Mouse (Mus musculus) mature B cell (primary cell): ENCODE measurements around the gene Tmem121.

Experiments used
- in situ Hi-C: fragments of 300-500 bp; cut with MboI; formaldehyde crosslinking; loops from 2 replicates; pipeline ENCODE4 v1.14.3; 2019

Gene Tmem121

DNA sequence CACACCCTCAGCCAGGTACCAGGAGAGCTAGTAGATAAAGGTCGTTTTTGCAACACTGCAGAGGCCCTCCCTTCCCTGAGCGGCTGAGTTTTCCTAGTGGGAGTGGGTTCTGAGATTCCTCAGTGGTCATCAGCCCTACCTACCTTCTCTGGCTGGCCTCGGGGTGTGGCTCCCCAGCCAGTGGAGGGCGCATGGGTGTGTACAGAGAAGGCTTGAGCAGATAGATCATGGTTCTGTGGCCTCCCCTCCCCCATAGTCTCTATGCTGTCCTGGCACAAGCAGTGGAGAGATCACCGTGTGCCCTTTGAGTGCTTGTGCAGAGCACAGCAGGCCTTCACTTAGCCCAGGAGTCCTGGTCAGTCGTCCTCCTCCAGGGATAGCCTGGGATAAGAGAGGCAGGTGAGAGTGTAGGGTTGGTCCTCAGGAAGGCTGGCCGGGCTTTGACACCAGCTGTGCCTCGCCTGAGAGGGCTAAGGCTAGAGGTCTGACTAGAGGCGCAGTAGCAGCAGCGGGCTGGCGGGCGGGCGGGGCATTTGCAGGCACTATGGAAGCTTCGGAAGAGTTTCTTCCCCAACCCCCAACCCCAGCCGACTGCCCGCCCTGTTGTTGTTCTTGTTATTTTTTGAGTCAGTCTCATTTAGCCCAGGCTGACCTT is 37.2 kb upstream of the Tmem121 start:
- in situ Hi-C loops, result loop anchor here (5.0 kb wide), 1 partner anchor 39 kb away; the partner anchor contains the start of gene Tmem121

DNA sequence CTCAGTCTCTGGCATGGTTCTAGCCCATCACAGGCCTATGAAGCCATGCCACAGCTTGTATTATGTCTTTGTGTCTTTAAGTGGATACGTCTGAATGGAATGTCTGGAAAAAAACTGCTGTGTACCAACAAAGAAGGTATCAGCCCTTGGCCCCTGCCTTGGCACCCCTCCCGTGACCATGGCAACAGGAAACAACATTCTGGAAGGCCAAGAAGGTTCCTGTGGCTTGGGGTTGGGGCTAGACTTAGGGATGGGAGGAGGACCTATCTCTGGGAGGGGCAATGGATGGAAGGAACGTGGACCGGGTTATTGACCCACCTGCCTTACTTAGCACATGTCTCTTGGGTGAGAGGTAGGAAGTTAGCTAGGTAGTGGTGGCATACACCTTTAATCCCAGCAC is 36.4 kb upstream of the Tmem121 start:
- in situ Hi-C loops, result loop anchor here (5.0 kb wide), 1 partner anchor 38 kb away; the partner anchor contains the start of gene Tmem121

- in situ Hi-C loops, result loop anchor here (5.0 kb wide), 1 partner anchor 37 kb away; the partner anchor contains the start of gene Tmem121
Observed at GRCm38 (mm10) chr12:113149896-113150295, 35.8 kb upstream of the Tmem121 start.

GRCm38 (mm10) chr12:113150591-113150990 is 35.1 kb upstream of the Tmem121 start:
- in situ Hi-C loops, result no loop called here

DNA sequence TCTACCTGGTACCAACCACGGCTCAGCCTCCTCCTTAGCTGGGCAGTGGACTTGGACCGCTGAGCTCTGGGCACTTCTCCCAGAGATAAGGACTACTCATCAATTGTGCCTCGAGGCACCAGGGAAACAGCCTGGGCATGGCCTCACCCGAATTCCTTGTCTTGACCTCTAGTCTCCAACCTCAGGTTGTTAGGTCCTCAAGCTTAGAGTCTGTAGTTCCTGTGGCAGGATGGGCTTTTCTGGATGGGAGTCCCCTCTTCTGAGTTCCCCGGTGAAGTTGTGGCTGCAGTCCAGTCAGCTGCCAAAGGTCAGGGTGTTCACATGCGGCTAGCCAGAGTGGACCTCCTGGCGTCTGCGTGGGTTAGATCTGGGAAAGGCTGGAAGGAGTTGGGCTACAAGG is 34.7 kb upstream of the Tmem121 start:
- in situ Hi-C loops, result no loop called here

GRCm38 (mm10) chr12:113151661-113152271 is 34.0 kb upstream of the Tmem121 start:
- in situ Hi-C loops, result no loop called here

DNA sequence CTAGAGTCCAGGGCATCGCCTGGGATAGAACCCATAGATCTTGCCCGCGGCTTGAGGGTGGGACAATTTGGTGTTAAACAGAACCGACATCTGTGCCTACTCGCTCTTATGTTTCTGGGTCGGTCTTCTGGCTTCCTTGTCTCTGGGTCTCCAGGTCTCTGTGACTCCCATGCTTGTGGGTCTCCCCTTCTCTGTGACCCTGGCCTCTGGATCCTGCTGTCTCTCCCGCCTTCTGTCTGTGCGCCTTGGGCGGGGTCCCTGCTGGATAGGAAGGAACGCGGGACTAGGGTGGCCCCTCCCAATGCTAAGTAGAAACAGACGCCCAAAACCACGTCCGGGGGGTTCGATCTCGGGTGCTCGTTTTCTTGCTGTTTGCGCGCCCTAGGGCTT is 33.5 kb upstream of the Tmem121 start:
- in situ Hi-C loops, result no loop called here

DNA sequence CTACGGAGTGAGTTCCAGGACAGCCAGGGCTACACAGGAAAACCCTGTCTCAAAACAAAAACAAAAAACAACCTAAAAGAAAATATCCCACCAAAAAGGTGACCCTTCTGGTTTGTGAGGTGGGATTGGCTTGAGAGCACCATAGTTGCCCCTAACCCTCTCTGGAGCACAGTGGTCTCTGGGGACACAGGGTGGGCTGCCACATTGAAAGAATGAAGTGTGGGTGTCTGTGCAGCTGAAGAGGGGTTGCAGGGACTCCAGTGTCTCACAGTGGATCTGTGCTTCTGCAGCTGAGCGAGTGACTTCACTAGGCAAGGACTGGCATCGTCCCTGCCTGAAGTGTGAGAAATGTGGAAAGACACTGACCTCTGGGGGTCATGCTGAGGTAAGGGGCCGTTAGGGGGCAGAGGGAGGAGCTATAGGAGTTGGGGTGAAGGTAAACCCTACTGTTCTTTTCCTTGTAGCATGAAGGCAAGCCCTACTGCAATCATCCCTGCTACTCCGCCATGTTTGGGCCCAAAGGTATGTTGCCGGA is 32.7 kb upstream of the Tmem121 start:
- in situ Hi-C loops, result no loop called here

DNA sequence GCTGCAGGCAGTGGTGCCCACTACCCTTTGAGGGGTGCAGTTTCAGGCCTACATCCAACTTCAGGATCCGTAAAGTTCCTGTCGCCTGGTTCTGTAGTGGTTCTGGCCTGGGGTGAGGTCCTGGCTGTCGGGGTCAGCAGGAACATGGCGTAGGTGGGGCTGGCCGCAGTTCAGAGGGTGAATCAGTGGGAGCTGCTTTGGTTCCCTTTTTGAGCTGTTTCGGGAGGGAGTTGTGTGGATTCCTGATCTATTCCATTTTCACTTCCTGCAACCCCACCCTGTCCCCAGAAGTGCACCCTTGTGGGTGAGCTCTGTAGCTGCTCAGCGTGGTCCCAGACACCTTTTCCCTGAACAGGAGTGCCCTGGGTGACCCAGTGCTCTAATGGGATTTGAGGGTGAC is 31.8 kb upstream of the Tmem121 start:
- in situ Hi-C loops, result no loop called here

GRCm38 (mm10) chr12:113154747-113155075 is 31.0 kb upstream of the Tmem121 start:
- in situ Hi-C loops, result no loop called here

GRCm38 (mm10) chr12:113155076-113155771 is 30.5 kb upstream of the Tmem121 start:
- in situ Hi-C loops, result no loop called here

DNA sequence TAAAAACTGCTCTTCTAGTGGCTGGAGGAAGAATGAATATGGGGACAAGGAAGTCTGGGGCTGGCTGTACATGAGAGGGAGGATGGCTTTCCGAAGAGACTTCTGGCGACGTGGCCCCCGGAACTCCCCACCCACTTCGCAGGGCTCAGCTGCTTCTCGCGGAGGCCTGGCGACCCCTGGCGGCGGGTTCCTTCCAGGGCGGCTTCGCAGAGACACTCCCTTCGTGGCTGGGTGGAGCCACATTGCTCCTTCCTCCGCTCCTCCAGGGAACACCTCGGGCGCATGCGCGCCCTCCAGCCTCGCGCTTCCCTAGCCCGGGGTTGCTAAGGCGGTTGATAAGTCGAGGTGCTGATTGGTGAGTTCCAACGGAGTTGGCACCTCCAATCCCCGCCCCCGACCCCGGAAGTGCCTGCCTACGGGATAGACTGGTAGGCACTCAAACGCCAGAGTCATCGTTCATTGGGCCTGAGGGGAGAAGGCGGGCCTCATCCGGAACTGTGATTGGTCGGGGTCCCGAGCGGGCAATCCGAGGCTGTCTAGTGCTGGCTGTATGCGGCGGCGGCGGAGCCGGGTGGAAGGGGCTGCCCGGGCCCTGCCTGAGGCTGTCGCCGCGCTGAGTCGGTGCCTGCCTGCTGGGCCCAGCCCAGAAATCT is 29.7 kb upstream of the Tmem121 start, which contains the start of gene Tedc1:
Tedc1 (plus strand) TSS at position 535 of the 653 bp plus-strand sequence.
- in situ Hi-C loops, result no loop called here

DNA sequence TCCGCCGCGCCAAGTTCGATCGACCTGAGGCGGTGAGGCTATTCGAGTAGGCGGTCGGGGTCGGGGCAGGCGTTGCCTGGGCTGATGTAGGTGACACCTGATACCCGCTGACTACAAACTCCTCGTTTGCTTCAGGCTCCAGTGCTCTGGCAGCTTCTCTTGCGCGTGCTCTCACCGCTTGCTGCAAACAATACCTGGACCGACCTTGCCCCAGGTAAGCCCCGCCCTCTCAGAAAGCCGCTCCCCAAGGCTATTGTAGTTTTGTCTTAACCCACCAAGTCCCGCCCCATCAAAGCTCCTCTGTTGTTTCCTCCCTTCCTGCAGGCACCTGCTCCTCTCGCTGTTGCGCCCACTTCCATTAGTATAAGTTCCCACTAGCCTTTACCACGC is 29.2 kb upstream of the Tmem121 start:
- in situ Hi-C loops, result no loop called here

- in situ Hi-C loops, result no loop called here
Observed at GRCm38 (mm10) chr12:113157002-113157401, 28.7 kb upstream of the Tmem121 start.

GRCm38 (mm10) chr12:113157521-113157920 is 28.2 kb upstream of the Tmem121 start:
- in situ Hi-C loops, result no loop called here

DNA sequence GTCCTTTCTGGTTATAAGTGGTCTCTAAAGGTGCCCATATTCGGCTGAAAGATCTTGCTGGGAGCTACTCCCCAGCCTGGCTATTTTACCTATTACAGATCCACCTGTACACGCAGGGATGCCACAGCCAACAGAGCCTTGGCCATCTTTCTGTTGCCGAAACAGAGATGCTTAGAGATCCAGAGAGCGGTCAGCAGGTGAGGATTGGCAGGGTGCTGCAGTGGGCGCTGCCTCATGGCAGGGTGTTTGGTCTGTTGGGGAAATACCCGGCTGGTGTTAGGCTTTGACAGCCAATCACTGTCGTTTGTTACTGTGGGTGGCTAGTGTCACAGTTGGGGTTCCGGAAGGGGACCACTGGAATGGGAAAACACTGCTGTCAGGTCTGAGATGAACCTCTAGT is 27.8 kb upstream of the Tmem121 start:
- in situ Hi-C loops, result no loop called here

DNA sequence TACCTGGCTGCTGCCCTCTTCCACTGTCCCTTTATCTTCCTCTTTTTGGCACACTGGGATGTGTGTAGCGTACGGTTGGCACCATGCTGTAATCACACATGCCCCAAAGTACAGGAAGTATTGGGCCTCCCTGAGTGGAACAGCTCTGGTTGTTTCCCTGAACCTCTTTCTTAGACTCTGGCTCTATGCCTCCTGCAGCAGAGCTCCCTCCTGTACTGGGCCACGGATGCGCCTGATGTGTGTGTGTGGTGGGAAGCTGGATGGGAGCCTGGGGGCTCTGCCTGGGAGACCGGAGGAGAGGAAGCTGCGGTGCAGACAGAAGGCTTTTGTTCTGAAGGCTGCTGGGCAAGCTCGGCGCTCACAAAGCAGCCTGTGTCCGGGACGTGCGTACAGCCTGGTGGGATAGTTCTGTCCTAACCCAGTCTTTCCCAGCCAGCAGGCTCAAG is 22.1 kb upstream of the Tmem121 start:
- in situ Hi-C loops, result no loop called here

- in situ Hi-C loops, result no loop called here
Observed at GRCm38 (mm10) chr12:113168031-113168536, 17.6 kb upstream of the Tmem121 start.

DNA sequence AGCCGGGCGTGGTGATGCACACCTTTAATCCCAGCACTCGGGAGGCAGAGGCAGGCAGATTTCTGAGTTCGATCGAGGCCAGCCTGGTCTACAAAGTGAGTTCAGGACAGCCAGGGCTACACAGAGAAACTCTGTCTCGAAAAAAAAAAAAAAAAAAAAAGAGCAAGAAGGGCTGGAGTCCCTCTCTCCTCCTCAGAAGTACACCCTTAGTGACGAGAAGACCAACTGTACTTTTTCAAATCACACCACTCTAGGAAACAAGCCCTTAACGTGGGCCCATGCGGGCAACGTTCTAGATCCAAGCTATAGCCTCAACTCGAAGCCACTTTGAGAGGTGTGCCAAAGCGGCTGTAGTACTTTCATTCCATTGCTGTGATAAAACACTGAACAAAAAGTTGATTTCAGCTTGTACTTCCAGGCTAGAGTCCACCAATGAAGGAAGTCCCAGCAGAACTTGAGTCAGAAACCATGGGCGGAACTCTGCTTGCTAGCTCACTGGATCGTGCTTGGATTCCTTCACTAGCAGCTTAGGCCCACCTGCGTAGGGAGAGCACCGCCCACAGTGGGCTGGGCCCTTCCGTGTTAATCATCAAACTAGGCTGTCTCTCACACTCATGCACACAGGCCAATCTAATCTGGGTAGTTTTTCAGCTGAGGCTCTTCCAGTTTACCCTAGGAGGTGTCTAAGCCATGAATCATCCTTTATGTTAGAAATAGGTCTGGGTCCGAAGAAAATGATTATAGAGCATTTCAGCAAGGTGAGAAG is 8.6 kb upstream of the Tmem121 start:
- in situ Hi-C loops, result no loop called here

- in situ Hi-C loops, result no loop called here
Observed at GRCm38 (mm10) chr12:113181020-113181419, 4.7 kb upstream of the Tmem121 start.

DNA sequence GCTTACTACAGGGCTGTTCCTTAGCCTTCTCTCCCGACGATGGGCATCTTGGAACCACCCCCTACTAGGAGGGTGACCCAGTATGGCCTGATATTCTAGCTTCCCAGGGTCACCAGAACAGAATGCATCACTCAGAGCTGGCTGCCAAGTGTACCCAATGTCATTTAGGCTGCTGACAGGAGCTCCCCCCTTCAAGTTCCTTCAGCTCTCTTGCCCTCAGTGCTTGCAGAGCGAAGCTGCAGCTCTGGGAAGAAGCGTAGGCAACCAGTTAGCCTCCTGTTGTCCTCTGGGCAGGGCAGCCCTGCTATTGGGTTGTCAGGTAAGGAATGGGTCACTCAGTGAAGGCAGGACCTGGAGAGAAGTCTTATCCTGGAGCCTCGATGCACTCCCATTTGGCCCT is 785 bp upstream of the Tmem121 start:
- in situ Hi-C loops, result loop anchor here (5.0 kb wide), 1 partner anchor 38 kb away; the partner anchor contains the start of gene Crip1
